Mouse (Mus musculus): ENCODE results near the gene Rgs7.

DNA sequence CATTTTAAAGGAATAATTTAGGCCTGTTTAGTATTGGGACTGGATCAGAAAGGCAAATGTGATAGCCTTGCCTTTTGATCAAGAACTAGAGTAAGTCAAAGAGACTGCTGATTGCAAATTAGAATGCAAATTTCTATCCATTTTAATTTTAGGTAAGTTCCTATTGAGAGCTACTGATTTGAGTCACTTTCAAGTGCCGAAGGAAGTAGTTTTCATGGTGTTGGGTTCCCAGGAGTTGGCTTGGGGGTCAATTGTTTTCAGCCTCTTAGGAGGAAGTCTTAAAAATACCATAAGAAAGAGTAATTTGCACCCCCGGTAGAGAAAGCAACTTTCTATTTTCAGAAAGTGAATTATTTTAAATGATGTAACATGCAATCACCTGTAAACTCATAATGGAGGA is 285.3 kb downstream of the Rgs7 start:
- TF ChIP-seq CTCF (IDR thresholded peaks at IDR 0.05; ENCODE audit: extremely low read depth, insufficient read length, insufficient replicate concordance, low read depth, low read length) (no peak), POLR2A (IDR thresholded peaks at IDR 0.05; ENCODE audit: low read depth, low read length) (no peak)
